Mouse (Mus musculus) cortical plate, adult 2 months (tissue): ENCODE measurements around the gene Mov10.

Experiments used
- CTCF ChIP-seq: fragments of 200-500 bp; IDR thresholded peaks from 2 replicates; pipeline ENCODE4 v1.5.1; 2011; ENCODE audit warnings: mild to moderate bottlenecking, control low read depth, low read length; ENCODE audit not compliant: insufficient read depth; ENCODE audit errors: extremely low read depth
- POLR2A ChIP-seq: fragments of 200-500 bp; IDR thresholded peaks from 2 replicates; pipeline ENCODE4 v1.6.1; 2011; ENCODE audit warnings: mild to moderate bottlenecking, low read length, control low read depth; ENCODE audit not compliant: insufficient read depth; ENCODE audit errors: extremely low read depth

DNA sequence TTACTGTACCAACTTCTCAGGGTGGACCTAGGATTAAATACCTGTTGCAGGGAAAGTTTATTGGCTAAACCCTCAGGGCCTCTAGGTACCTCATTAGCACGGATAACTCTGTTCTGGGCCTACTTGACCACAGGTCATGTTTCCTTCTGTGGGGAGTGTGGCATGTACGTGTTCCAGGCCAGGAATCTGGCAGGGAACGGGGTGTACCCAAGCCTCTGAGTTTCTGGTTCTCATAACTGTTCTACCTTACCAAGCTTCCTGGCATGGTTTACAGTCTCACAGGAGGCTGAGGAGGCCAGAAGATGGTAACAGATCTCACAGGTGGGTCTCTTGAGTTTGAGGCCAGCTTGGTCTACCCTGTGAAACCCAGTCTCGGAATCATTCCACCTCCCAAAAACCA is 28.2 kb upstream of the Mov10 start:
- TF ChIP-seq CTCF, result no peak
- TF ChIP-seq POLR2A, result no peak
